Mouse (Mus musculus) left cerebral cortex, postnatal 10 days (tissue): ENCODE results near the gene Enox1. TPM values are rescaled to one million over a fixed set of nuclear protein-coding genes. Genes with fewer than 3 reads are reported as not detected.

Experiments used
- DNase-seq, 2 experiments: peaks; one replicate each; pipeline ENCODE4 v3.0.0; 2021 to 2022; ENCODE audit warnings: low spot score in 2 of 2, mixed read lengths in 1 of 2; ENCODE audit errors: extremely low spot score in 1 of 2
- intact Hi-C: fragments of 180-260 bp; cut with DNase I; formaldehyde crosslinking; loops from one replicate; pipeline ENCODE4 v1.15.1; 2025
- total RNA-seq, 2 experiments: library from RNA; stranded (reverse); gene quantifications; 2 replicates each; pipeline ENCODE4 v1.2.3; 2021

Gene Enox1
- total RNA-seq, 2 experiments from 2014 or later: 53.0 to 54.1 TPM

- DNase-seq: no peak
- intact Hi-C loops: no loop called here
Observed at GRCm38 (mm10) chr14:77576411-77576810, 419.8 kb downstream of the Enox1 start.

DNA sequence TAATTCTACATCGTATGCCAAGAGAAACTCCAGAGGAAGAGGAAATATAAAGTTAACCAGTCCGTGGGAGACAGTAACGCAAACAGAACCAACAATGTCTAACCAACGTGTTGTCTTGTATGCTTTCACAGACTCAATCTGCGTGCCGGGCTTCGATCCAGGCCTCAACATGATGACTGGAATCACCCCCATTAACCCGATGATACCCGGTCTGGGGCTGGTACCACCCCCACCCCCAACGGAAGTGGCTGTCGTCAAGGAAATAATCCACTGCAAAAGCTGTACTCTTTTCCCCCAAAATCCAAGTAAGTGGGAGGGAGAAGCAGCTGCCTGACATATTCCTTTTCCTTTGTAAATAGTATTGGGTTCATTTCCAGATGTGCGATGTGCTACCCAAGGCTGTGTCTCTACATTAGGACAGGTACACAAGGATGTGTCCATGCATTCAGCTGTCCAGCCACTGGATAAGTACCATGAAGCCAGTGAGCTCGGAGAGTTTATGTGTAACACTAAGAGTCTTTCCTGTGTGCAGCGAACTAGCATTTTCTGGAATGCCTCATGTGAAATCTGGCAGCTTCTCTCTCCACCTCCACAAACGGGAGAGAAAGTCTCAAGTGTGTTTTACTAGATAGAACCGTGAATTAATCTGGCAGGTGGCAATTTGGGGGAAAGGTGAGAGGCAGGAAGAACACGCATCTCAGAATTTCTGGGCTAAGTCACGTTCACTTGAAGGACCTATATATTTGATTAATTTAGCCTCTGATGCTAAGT lies 421.1 kb downstream of the Enox1 start:
- intact Hi-C loops: no loop called here
- no peak for DNase-seq

DNA sequence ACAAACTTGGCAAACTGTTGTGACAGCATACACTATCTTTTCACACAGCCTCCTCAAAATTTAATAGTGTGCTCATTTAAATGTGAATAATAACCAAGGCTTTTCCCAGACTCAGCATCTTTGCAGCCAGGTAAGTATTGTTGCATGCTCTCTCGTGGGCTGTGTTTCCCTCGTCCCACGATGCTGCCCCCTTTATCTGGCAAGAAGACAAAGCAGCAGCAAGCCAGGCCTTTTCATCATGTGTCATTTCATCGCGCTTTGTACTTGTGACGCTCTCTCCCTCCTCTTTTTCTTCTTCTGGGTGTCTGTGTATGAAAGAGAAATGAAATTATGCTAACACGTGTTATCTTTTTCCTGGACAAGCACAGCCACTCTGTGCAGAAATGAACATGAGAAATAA lies 421.8 kb downstream of the Enox1 start:
- DNase-seq: no peak
- intact Hi-C loops: no loop called here

- intact Hi-C loops: loop anchor here (10.0 kb wide), 1 partner anchor 426 kb away; the partner anchor contains the start of gene Enox1
- DNase-seq: no peak
Observed at GRCm38 (mm10) chr14:77580106-77580936, 423.8 kb downstream of the Enox1 start.

GRCm38 (mm10) chr14:77580937-77581270 lies 424.3 kb downstream of the Enox1 start:
- intact Hi-C loops: loop anchor here (10.0 kb wide), 1 partner anchor 426 kb away; the partner anchor contains the start of gene Enox1
- DNase-seq: peak; percentile 57 to 60

GRCm38 (mm10) chr14:77581616-77582015 lies 425.1 kb downstream of the Enox1 start:
- no peak for DNase-seq
- intact Hi-C loops: loop anchor here (10.0 kb wide), 1 partner anchor 427 kb away; the partner anchor contains the start of gene Enox1

GRCm38 (mm10) chr14:77584426-77584825 lies 427.9 kb downstream of the Enox1 start:
- intact Hi-C loops: loop anchor here (10.0 kb wide), 1 partner anchor 430 kb away; the partner anchor contains the start of gene Enox1
- no peak for DNase-seq

GRCm38 (mm10) chr14:77585031-77585800 lies 428.7 kb downstream of the Enox1 start:
- intact Hi-C loops: loop anchor here (10.0 kb wide), 1 partner anchor 430 kb away; the partner anchor contains the start of gene Enox1
- no peak for DNase-seq

GRCm38 (mm10) chr14:77586033-77586432 lies 429.5 kb downstream of the Enox1 start:
- no peak for DNase-seq
- intact Hi-C loops: loop anchor here (10.0 kb wide), 1 partner anchor 431 kb away; the partner anchor contains the start of gene Enox1

DNA sequence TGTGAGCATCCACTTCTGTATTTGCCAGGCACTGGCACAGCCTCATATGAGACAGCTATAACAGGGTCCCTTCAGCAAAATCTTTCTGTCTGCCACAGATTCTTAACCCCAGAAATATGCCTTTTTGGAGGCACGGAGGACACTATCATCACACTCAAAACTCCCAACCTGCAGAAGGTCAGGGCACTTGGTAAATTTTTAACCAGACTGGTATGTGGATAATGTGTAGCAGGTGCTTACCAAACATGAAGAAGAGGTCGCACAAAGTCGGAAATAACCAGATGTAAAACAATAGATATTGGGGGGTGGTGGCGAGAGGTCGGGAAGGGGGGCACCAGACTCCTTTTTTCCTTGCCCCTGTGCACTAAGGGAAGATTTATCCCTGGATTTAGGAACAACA lies 430.6 kb downstream of the Enox1 start:
- DNase-seq: no peak
- intact Hi-C loops: loop anchor here (10.0 kb wide), 1 partner anchor 432 kb away; the partner anchor contains the start of gene Enox1

- no peak for DNase-seq
- intact Hi-C loops: no loop called here
Observed at GRCm38 (mm10) chr14:77593136-77593838, 436.7 kb downstream of the Enox1 start.

- intact Hi-C loops: no loop called here
- no peak for DNase-seq
Observed at GRCm38 (mm10) chr14:77596216-77597175, 439.9 kb downstream of the Enox1 start.

- intact Hi-C loops: no loop called here
- DNase-seq: no peak
Observed at GRCm38 (mm10) chr14:77599016-77599704, 442.6 kb downstream of the Enox1 start.

- intact Hi-C loops: no loop called here
- DNase-seq: no peak
Observed at GRCm38 (mm10) chr14:77600773-77601172, 444.2 kb downstream of the Enox1 start.

DNA sequence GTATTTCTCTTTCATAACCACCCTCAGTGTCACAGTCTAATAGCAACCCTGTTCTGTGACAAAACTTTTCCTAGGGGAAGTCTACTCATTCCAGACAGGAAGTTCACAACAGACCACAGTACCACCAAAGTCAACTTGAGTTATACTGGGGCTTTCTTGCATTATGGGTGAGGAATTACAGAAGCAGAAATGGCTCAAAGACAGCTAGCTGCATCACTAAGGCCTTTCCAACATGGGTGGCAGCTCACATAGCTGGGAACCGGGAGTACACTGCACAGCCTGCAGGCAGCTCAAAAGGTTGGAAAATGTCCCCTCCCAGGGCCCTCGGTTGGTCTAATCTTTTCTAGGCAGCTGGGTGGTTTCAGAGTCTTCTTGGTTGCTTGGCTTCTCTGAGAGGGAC lies 444.9 kb downstream of the Enox1 start:
- intact Hi-C loops: no loop called here

DNA sequence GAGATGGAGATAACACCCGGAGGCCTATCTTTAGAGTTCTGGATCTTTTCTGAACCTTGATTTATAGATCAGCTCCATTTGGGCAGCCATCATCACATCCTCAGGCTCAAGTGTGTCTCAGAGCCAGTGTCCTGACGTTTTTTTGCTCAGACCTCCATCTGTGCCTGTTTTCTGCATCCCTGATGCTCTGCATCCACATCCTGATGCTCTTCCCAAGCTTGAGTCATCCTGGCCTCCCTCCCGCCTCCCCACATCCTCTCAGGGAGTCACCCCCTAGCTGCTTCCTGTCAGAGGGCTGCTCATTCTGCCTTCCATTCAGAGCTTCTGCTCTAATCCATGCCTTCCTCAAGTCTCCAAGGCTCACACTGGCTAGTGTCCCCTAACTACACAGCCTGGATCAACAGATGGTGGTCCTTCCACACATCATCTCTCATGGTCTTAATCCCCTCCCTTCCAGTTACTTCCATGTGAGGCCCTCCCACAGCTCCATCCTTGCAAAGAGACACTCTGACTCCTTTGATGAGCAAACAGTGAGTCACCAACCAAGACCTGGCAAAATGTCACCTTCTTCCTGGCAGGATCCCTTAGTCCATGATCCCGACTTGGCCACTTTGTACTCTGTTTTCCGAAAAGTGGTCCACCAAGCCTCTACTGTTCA lies 451.7 kb downstream of the Enox1 start:
- intact Hi-C loops: no loop called here
- DNase-seq: no peak

More for the DNA sequence above, 444.9 kb downstream of the Enox1 start:
- DNase-seq: no peak
